Mouse (Mus musculus) kidney, adult 2 months (tissue): ENCODE measurements around the gene Gpr3.

Source experiments
- CTCF ChIP-seq: fragments of 200-500 bp; conservative IDR thresholded peaks from 2 replicates; pipeline ENCODE4 v1.5.1; 2011; ENCODE audit warnings: low read depth, mild to moderate bottlenecking, control low read depth, low read length, moderate library complexity, mixed read lengths; ENCODE audit not compliant: insufficient read depth, insufficient read length
- POLR2A ChIP-seq: fragments of 200-500 bp; IDR thresholded peaks from one replicate; pipeline ENCODE4 v1.6.1; 2011; ENCODE audit warnings: low read depth, low read length, control low read depth

GRCm38 (mm10) chr4:133247806-133248449 is 35.6 kb upstream of the Gpr3 start:
- TF ChIP-seq POLR2A (no peak), CTCF (no peak)
